Mouse (Mus musculus): ENCODE data around the gene Dis3l2.

DNA sequence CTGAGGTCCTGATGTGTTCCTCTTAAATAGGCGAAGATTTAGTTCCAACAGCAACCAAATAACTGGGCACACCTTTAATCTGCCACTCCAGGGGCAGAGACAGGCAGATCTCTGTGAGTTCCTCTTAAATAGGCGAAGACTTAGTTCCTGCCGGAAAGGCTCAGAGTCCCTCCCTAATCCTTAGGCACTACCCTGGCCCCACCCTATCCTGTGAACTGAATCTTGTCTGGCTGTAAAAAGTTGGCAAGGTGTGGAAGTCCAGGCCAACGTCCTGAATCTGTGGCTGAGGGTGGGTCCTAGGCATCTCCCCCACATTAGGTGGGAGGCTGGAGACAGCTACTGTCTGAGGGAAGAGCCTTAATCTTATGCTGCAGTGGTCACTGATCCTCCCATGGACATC lies 386.2 kb downstream of the Dis3l2 start, which contains the start of gene Alppl2:
- no peak for TF ChIP-seq CTCF (IDR thresholded peaks at IDR 0.05; ENCODE audit: control insufficient read depth, insufficient read depth, insufficient read length)
- TF ChIP-seq MYOD1 (IDR thresholded peaks at IDR 0.05; ENCODE audit: control insufficient read depth, insufficient read length, low read depth), result no peak
- no peak for TF ChIP-seq MYOG (IDR thresholded peaks at IDR 0.05; ENCODE audit: control insufficient read depth, extremely low read depth, insufficient read length)
